Mouse (Mus musculus) MEL (cell line): ENCODE data around the gene Dop1b. TPM values are rescaled to one million over a fixed set of nuclear protein-coding genes. Genes with fewer than 3 reads are reported as not detected.

ENCODE experiments used
- DNase-seq: peaks from one replicate; pipeline ENCODE4 v3.0.0; 2011; ENCODE audit warnings: low read depth, low spot score
- H3K27ac ChIP-seq: 2 replicates; pipeline ENCODE4 v1.5.1; 2012; ENCODE audit warnings: low read depth, mild to moderate bottlenecking, control low read depth, low read length, moderate library complexity; ENCODE audit not compliant: control insufficient read depth
- H3K27me3 ChIP-seq, 2 experiments: fragments of 150-350 bp in 1 of 2; sonication (generic) in 1 of 2; 2 replicates each; pipeline ENCODE4 v1.6.1; 2012; ENCODE audit warnings: low read length in 2 of 2, mild to moderate bottlenecking in 2 of 2, improper control_type of control experiment in 1 of 2, moderate library complexity in 1 of 2; ENCODE audit not compliant: insufficient read depth in 2 of 2, control insufficient read depth in 1 of 2
- H3K36me3 ChIP-seq, 2 experiments: 2 replicates each; pipeline ENCODE4 v1.6.1; 2012 to 2014; ENCODE audit warnings: low read length in 2 of 2, improper control_type of control experiment in 1 of 2, inconsistent platforms in 1 of 2, mild to moderate bottlenecking in 1 of 2; ENCODE audit not compliant: insufficient read depth in 2 of 2, control insufficient read depth in 1 of 2
- H3K4me1 ChIP-seq, 2 experiments: fragments of 150-350 bp in 1 of 2; sonication (generic) in 1 of 2; 2 replicates each; pipeline ENCODE4 v1.6.1; 2012; ENCODE audit warnings: low read length in 2 of 2, improper control_type of control experiment in 1 of 2, mild to moderate bottlenecking in 1 of 2; ENCODE audit not compliant: insufficient read depth in 2 of 2, control insufficient read depth in 1 of 2
- H3K4me3 ChIP-seq, 2 experiments: fragments of 150-350 bp in 1 of 2; sonication (generic) in 1 of 2; 2 replicates each; pipeline ENCODE4 v1.5.1; 2012; ENCODE audit warnings: low read depth in 2 of 2, low read length in 2 of 2, mild to moderate bottlenecking in 2 of 2, moderate library complexity in 2 of 2, control low read depth in 1 of 2, improper control_type of control experiment in 1 of 2; ENCODE audit not compliant: control insufficient read depth in 1 of 2, insufficient read depth in 1 of 2
- H3K79me2 ChIP-seq: 2 replicates; pipeline ENCODE4 v1.6.1; 2012; ENCODE audit warnings: mild to moderate bottlenecking, low read length, moderate library complexity; ENCODE audit not compliant: control insufficient read depth, poor library complexity, insufficient read depth
- H3K9ac ChIP-seq: 2 replicates; pipeline ENCODE4 v1.6.1; 2012; ENCODE audit warnings: low read depth, mild to moderate bottlenecking, control low read depth, low read length, moderate library complexity; ENCODE audit not compliant: control insufficient read depth, poor library complexity, severe bottlenecking
- H3K9me3 ChIP-seq: fragments of 150-350 bp; sonication (generic); replicated peaks from 2 replicates; pipeline ENCODE4 v1.6.1; 2012; ENCODE audit warnings: mild to moderate bottlenecking, low read length, improper control_type of control experiment, moderate library complexity; ENCODE audit not compliant: insufficient read depth
- BHLHE40 ChIP-seq: IDR thresholded peaks from 2 replicates; pipeline ENCODE4 v1.6.1; 2012; ENCODE audit warnings: low read depth, mild to moderate bottlenecking, inconsistent platforms, low read length, improper control_type of control experiment, borderline replicate concordance
- CHD2 ChIP-seq: IDR thresholded peaks from 2 replicates; pipeline ENCODE4 v1.6.1; 2011; ENCODE audit warnings: low read length, improper control_type of control experiment
- CTCF ChIP-seq, 3 experiments: IDR thresholded peaks in 2 of 3; conservative IDR thresholded peaks in 1 of 3; 2 replicates each; pipeline ENCODE4 v1.5.1; 2011 to 2012; ENCODE audit warnings: low read length in 3 of 3, low read depth in 2 of 3, mild to moderate bottlenecking in 2 of 3, improper control_type of control experiment in 1 of 3, inconsistent platforms in 1 of 3, mixed read lengths in 1 of 3, moderate library complexity in 1 of 3; ENCODE audit not compliant: control insufficient read depth in 1 of 3, insufficient read depth in 1 of 3, poor library complexity in 1 of 3, severe bottlenecking in 1 of 3
- E2F4 ChIP-seq: IDR thresholded peaks from 2 replicates; pipeline ENCODE4 v1.6.1; 2011; ENCODE audit warnings: low read depth, low read length, improper control_type of control experiment, borderline replicate concordance
- ELF1 ChIP-seq: IDR thresholded peaks from 2 replicates; pipeline ENCODE4 v1.6.1; 2014; ENCODE audit warnings: low read depth, mild to moderate bottlenecking, inconsistent platforms, low read length, improper control_type of control experiment, moderate library complexity
- EP300 ChIP-seq, 2 experiments: IDR thresholded peaks; 2 replicates each; pipeline ENCODE4 v1.6.1; 2011; ENCODE audit warnings: improper control_type of control experiment in 2 of 2, low read length in 2 of 2, low read depth in 1 of 2, mild to moderate bottlenecking in 1 of 2
- GABPA ChIP-seq: IDR thresholded peaks from 2 replicates; pipeline ENCODE4 v1.6.1; 2012; ENCODE audit warnings: low read depth, mild to moderate bottlenecking, inconsistent platforms, low read length, improper control_type of control experiment, moderate library complexity
- MAFK ChIP-seq: IDR thresholded peaks from 2 replicates; pipeline ENCODE4 v1.6.1; 2011; ENCODE audit warnings: low read depth, mild to moderate bottlenecking, low read length, improper control_type of control experiment, borderline replicate concordance
- MAX ChIP-seq: IDR thresholded peaks from 2 replicates; pipeline ENCODE4 v1.6.1; 2011; ENCODE audit warnings: low read length, improper control_type of control experiment
- MXI1 ChIP-seq: IDR thresholded peaks from 2 replicates; pipeline ENCODE4 v1.6.1; 2011; ENCODE audit warnings: mild to moderate bottlenecking, low read depth, low read length, improper control_type of control experiment
- MYC ChIP-seq: IDR thresholded peaks from 2 replicates; pipeline ENCODE4 v1.6.1; 2011; ENCODE audit warnings: low read depth, mild to moderate bottlenecking, low read length, improper control_type of control experiment, moderate library complexity
- NELFE ChIP-seq: IDR thresholded peaks from 2 replicates; pipeline ENCODE4 v1.6.1; 2011; ENCODE audit warnings: low read depth, low read length, improper control_type of control experiment
- NRF1 ChIP-seq: IDR thresholded peaks from 2 replicates; pipeline ENCODE4 v1.6.1; 2014; ENCODE audit warnings: low read depth, mild to moderate bottlenecking, inconsistent platforms, low read length, improper control_type of control experiment, moderate library complexity; ENCODE audit not compliant: poor library complexity, insufficient read depth, severe bottlenecking
- RAD21 ChIP-seq: IDR thresholded peaks from 2 replicates; pipeline ENCODE4 v1.6.1; 2011; ENCODE audit warnings: mild to moderate bottlenecking, low read depth, low read length, improper control_type of control experiment
- RCOR1 ChIP-seq: IDR thresholded peaks from 2 replicates; pipeline ENCODE4 v1.6.1; 2012; ENCODE audit warnings: low read depth, mild to moderate bottlenecking, inconsistent platforms, low read length, improper control_type of control experiment
- SIN3A ChIP-seq: IDR thresholded peaks from 2 replicates; pipeline ENCODE4 v1.6.1; 2012; ENCODE audit warnings: low read length, improper control_type of control experiment, inconsistent platforms
- SMC3 ChIP-seq: IDR thresholded peaks from 2 replicates; pipeline ENCODE4 v1.6.1; 2011; ENCODE audit warnings: low read depth, low read length, improper control_type of control experiment
- TBP ChIP-seq: IDR thresholded peaks from 2 replicates; pipeline ENCODE4 v1.8.0; 2011; ENCODE audit warnings: low read depth, low read length, improper control_type of control experiment
- UBTF ChIP-seq: IDR thresholded peaks from 2 replicates; pipeline ENCODE4 v1.6.1; 2012; ENCODE audit warnings: low read depth, mild to moderate bottlenecking, inconsistent platforms, low read length, improper control_type of control experiment, moderate library complexity, borderline replicate concordance; ENCODE audit not compliant: insufficient read depth
- ZC3H11A ChIP-seq: IDR thresholded peaks from 2 replicates; pipeline ENCODE4 v1.6.1; 2012; ENCODE audit warnings: low read depth, mild to moderate bottlenecking, inconsistent platforms, low read length, improper control_type of control experiment
- ZKSCAN1 ChIP-seq: IDR thresholded peaks from 2 replicates; pipeline ENCODE4 v1.6.1; 2012; ENCODE audit warnings: low read depth, mild to moderate bottlenecking, inconsistent platforms, low read length, improper control_type of control experiment, moderate library complexity
- ZNF384 ChIP-seq: IDR thresholded peaks from 2 replicates; pipeline ENCODE4 v1.6.1; 2012; ENCODE audit warnings: low read depth, mild to moderate bottlenecking, inconsistent platforms, low read length, improper control_type of control experiment
- polyA plus RNA-seq, 2 experiments: library from polyadenylated mRNA; stranded (reverse) in 1 of 2; unstranded in 1 of 2; fragments of >175 nt in 1 of 2; fragments of >200 nt in 1 of 2; gene quantifications; 2 replicates each; pipeline versions ENCODE4 v1.2.1 to v1.2.4; 2012; ENCODE audit warnings: low replicate concordance in 2 of 2, low read depth in 1 of 2; ENCODE audit not compliant: insufficient read length in 2 of 2, insufficient read depth in 1 of 2, missing spikeins in 1 of 2
- total RNA-seq: library from RNA; depleted of rRNA; stranded (reverse); fragments of 300-350 nt; gene quantifications from 2 replicates; pipeline ENCODE4 v1.2.3, GENCODE M21; 2012

The Dop1b gene
- total and polyA plus RNA-seq, 3 experiments: 5.8 to 11.3 TPM; not detected in 1

DNA sequence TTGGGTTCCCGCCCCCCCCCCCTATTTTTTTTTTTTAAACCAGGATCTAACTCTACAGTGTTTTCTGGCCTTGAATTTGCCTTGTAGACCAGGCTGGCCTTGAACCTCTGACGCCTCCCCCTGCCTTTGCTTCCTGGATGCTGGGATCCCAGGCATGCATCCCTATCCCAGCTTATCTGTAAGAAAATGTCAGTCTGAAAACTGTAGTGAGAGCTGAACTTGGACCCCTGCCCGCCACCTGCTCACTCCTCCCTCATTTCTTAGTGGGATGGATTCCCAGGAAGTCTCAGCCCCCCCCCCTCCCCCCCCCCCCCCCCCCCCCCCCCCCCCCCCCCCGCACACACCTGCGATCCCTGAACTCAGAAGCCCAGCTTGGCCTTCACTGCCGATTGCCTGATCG lies 25.3 kb upstream of the Dop1b start:
- DNase-seq: no peak
- H3K36me3 ChIP-seq: no peaks in the 10 kb centered on the region
- peaks cover 0 to 6% of the 10 kb centered on the region in 2 experiments; a peak in 2 of 4 replicates for H3K4me1 ChIP-seq
- H3K27me3 ChIP-seq: no peaks in the 10 kb centered on the region
- TF ChIP-seq NRF1 (no peak), RCOR1 (no peak), MAFK (no peak), GABPA (no peak), MYC (no peak), RAD21 (no peak), E2F4 (no peak), EP300 (IDR thresholded peaks at IDR 0.05; ENCODE audit: low read depth in 1 of 2, low read length in 2 of 2) (no peak), SIN3A (no peak), UBTF (no peak), SMC3 (no peak), CHD2 (no peak), BHLHE40 (no peak), NELFE (no peak), MXI1 (no peak)
- TF ChIP-seq, all 39 proteins: peak for 0
- Histone ChIP-seq H3K9me3 (no peaks in the 10 kb centered on the region), H3K79me2 (no peaks in the 10 kb centered on the region), H3K9ac (no peak overlapping the region), H3K4me3 (no peak overlapping the region; a peak in 1 of 4 replicates), H3K27ac (no peak overlapping the region)

DNA sequence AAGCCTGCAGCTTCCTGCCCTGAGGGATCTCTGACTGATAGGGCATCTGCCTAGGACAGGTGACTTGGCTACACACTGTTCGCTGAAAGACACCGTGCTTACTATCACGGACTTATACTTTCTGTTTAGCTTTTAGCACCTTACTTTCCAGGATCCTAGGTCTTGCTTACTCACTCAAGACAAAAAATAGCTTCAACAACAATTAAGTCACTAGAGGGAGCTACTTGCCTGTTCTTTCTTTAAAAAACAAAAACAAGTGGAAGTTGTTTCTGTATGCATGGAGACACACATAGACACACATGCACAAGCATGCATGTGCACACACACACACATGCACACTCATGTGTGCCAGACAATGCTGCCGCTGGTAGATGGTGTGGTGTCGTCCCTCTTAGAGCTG lies 24.8 kb upstream of the Dop1b start:
- H3K79me2 ChIP-seq: no peaks in the 10 kb centered on the region
- H3K4me3 ChIP-seq: peak overlapping the region; percentile 43 to 56
- H3K9me3 ChIP-seq: no peaks in the 10 kb centered on the region
- no peak overlapping the region for H3K9ac ChIP-seq
- H3K4me1 ChIP-seq: peaks cover 0 to 6% of the 10 kb centered on the region in 2 experiments; a peak in 2 of 4 replicates
- DNase-seq: peak; percentile 78
- H3K27me3 ChIP-seq: no peaks in the 10 kb centered on the region
- peak; percentile 34; the same call in 1 of the 2 replicates for TF ChIP-seq MAX
- TF ChIP-seq SMC3: peak; percentile 81
- TF ChIP-seq SIN3A: peak; percentile 71; the same call in 1 of the 2 replicates
- TF ChIP-seq RAD21: peak; percentile 92
- TF ChIP-seq ZKSCAN1: no peak
- TF ChIP-seq ZC3H11A: peak; percentile 77
- no peak for TF ChIP-seq ELF1
- TF ChIP-seq MYC: peak; percentile 50; the same call in 1 of the 2 replicates
- no peak for TF ChIP-seq ZNF384
- peak in 2 of 3 experiments; percentile 55 to 91; a peak in 4 of 6 replicates for TF ChIP-seq CTCF (IDR thresholded peaks at IDR 0.05 in 2 of 3, conservative IDR thresholded peaks at IDR 0.05 in 1 of 3; ENCODE audit: control insufficient read depth in 1 of 3, insufficient read depth in 1 of 3, low read depth in 2 of 3, low read length in 3 of 3, poor library complexity in 1 of 3, severe bottlenecking in 1 of 3)
- TF ChIP-seq TBP: 0 out of 2 replicates have a peak, but pooled peaks have one; percentile 15
- TF ChIP-seq GABPA: no peak
- TF ChIP-seq, all 39 proteins: peak for 8
- H3K27ac ChIP-seq: no peak overlapping the region
- no peaks in the 10 kb centered on the region for H3K36me3 ChIP-seq
